Mouse (Mus musculus): Measurements from ENCODE around the gene Gm21969. TPM values are rescaled to one million over a fixed set of nuclear protein-coding genes. Genes with fewer than 3 reads are reported as not detected.

Gene Gm21969
- polyA plus RNA-seq, 1 experiment from 2014 or later: not detected

DNA sequence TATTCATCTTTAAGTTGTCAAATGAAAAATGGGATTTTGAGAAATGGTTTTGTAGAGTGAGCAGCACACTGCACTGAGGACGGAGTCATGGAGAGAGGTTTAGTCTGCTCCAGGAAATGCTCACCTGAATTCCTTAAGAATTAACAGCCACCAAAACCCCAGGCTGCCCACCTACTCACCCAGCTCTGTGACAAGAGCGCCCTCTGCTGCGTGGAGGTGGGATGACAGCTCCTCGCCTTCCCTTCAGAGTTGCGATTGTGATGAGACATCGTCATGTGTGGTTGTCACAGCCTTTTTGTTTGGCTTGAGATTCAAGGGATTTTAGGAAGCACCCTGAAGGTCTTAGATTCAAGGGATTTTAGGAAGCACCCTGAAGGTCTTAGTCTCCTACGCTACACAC, 33.4 kb downstream of the Gm21969 start:
- Histone ChIP-seq H3K27ac (ENCODE audit: low read depth, low read length) (no peak overlapping the region), H3K4me3 (ENCODE audit: low read depth, low read length) (no peak overlapping the region), H3K4me2 (no peak overlapping the region), H3K27me3 (ENCODE audit: control insufficient read depth, insufficient read depth, low read length) (no peaks in the 10 kb centered on the region), H3K9ac (ENCODE audit: low read length) (no peak overlapping the region), H3K36me3 (ENCODE audit: control insufficient read depth, insufficient read depth, low read length) (no peaks in the 10 kb centered on the region), H3K9me3 (ENCODE audit: control insufficient read depth, low read length) (no peaks in the 10 kb centered on the region), H3K4me1 (ENCODE audit: control insufficient read depth, insufficient read depth, low read length) (peaks cover 13% of the 10 kb centered on the region)
- WGBS: 27% methylated on average over 7 of the region's 7 CpGs
- ATAC-seq (ENCODE audit: low FRiP score) (no peak), DNase-seq (ENCODE audit: low spot score, missing footprints) (peak; percentile 99)

DNA sequence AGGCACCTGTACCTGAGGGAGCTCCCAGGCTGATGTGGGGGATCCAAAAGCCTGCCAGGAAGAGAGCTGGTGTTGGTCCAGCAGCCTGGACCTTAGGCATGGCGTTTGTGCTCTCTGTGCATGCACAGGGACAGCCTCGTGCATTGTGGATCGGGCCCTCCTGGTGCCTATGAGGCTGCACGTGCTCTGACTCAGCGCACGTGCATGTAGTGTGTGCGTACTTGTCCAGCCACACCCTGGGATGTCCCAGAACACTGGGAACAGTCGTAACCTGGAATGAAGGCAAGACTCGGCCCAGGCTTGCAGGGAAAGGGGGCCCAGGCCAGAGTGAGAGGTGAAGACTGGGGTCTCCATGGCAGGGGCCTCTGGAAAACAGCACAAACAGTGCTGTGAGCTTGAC, 34.9 kb downstream of the Gm21969 start:
- no peak overlapping the region for H3K9ac ChIP-seq (ENCODE audit: low read length)
- peaks cover 26% of the 10 kb centered on the region for H3K4me1 ChIP-seq (ENCODE audit: control insufficient read depth, insufficient read depth, low read length)
- H3K27me3 ChIP-seq (ENCODE audit: control insufficient read depth, insufficient read depth, low read length): peaks cover 4% of the 10 kb centered on the region; the same call in 1 of the 2 replicates
- H3K4me3 ChIP-seq (ENCODE audit: low read depth, low read length): no peak overlapping the region
- ATAC-seq (ENCODE audit: low FRiP score): no peak
- no peak overlapping the region for H3K4me2 ChIP-seq
- 90% methylated on average over 9 of the region's 9 CpGs for WGBS
- no peak overlapping the region for H3K27ac ChIP-seq (ENCODE audit: low read depth, low read length)
- H3K9me3 ChIP-seq (ENCODE audit: control insufficient read depth, low read length): no peaks in the 10 kb centered on the region
- no peak for DNase-seq (ENCODE audit: low spot score, missing footprints)
- no peaks in the 10 kb centered on the region for H3K36me3 ChIP-seq (ENCODE audit: control insufficient read depth, insufficient read depth, low read length)

DNA sequence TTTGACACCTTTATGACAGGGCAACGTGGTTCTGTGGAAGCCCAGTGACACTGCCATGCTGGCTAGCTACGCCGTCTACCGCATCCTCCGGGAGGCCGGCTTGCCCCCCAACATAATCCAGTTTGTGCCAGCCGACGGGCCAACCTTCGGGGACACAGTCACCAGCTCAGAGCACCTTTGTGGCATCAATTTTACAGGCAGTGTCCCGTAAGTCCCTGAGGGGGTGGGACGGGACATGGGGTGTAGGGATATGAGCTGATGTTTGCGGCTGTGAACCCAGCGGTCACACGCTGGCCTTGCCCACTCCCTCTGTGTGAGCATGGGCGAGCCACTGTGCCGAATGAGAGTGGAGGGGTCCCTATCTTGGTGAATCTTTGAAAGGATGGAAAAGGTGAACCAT, 35.4 kb downstream of the Gm21969 start:
- no peak overlapping the region for H3K4me2 ChIP-seq
- WGBS: 94% methylated on average over 16 of the region's 16 CpGs
- peaks cover 26% of the 10 kb centered on the region for H3K4me1 ChIP-seq (ENCODE audit: control insufficient read depth, insufficient read depth, low read length)
- H3K27ac ChIP-seq (ENCODE audit: low read depth, low read length): no peak overlapping the region
- no peak overlapping the region for H3K4me3 ChIP-seq (ENCODE audit: low read depth, low read length)
- no peak for ATAC-seq (ENCODE audit: low FRiP score)
- no peak for DNase-seq (ENCODE audit: low spot score, missing footprints)
- no peaks in the 10 kb centered on the region for H3K9me3 ChIP-seq (ENCODE audit: control insufficient read depth, low read length)
- H3K36me3 ChIP-seq (ENCODE audit: control insufficient read depth, insufficient read depth, low read length): no peaks in the 10 kb centered on the region
- no peak overlapping the region for H3K9ac ChIP-seq (ENCODE audit: low read length)
- peaks cover 8% of the 10 kb centered on the region; the same call in 1 of the 2 replicates for H3K27me3 ChIP-seq (ENCODE audit: control insufficient read depth, insufficient read depth, low read length)

DNA sequence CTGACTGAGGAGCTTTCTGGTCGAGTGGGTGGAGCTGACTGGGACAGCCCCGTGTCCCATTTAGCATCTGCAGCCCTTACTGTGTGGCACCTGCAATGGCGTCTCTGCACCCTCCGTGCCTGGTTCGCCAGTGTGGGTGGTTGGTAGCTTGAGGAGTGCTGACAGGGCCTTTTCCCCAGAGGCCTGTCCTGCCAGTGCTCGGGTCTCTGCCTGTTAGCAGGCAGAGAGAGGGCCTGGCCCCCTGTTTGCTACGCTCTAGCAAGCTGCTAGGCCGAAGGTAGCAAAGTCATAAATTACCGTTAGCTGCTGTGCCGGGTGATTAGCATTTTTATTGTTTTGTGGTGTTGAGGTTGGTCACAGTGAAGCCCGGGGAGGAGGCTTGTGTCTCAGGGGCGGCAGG, 36.8 kb downstream of the Gm21969 start:
- peak; percentile 88 for DNase-seq (ENCODE audit: low spot score, missing footprints)
- peak overlapping the region; percentile 18; the same call in 1 of the 2 replicates for H3K9ac ChIP-seq (ENCODE audit: low read length)
- 26% methylated on average over 12 of the region's 12 CpGs for WGBS

DNA sequence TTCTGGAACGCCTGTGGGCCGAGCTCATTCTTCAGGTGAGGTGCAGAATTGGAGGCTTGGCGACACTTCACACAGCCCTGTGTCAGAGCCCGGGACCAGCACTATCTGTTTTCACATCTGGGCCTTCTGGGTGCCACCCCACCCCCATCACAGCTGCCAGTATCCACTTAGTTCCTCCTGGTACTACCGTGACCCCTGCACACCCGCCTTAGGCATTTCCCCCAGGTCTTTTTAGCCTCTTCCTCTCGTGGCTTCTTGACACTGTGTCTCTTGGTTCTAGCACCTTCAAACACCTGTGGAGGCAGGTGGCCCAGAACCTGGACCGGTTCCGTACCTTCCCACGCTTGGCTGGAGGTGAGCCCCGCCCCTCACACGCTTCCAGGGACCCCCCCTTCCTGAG, 37.3 kb downstream of the Gm21969 start:
- H3K4me1 ChIP-seq (ENCODE audit: control insufficient read depth, insufficient read depth, low read length): peaks cover 26% of the 10 kb centered on the region
- no peak for ATAC-seq (ENCODE audit: low FRiP score)
- WGBS: 63% methylated on average over 12 of the region's 12 CpGs
- H3K27ac ChIP-seq (ENCODE audit: low read depth, low read length): no peak overlapping the region
- no peak for DNase-seq (ENCODE audit: low spot score, missing footprints)
- H3K9me3 ChIP-seq (ENCODE audit: control insufficient read depth, low read length): no peaks in the 10 kb centered on the region
- H3K36me3 ChIP-seq (ENCODE audit: control insufficient read depth, insufficient read depth, low read length): no peaks in the 10 kb centered on the region
- H3K4me2 ChIP-seq: no peak overlapping the region
- no peak overlapping the region for H3K9ac ChIP-seq (ENCODE audit: low read length)
- peaks cover 10% of the 10 kb centered on the region; the same call in 1 of the 2 replicates for H3K27me3 ChIP-seq (ENCODE audit: control insufficient read depth, insufficient read depth, low read length)
- H3K4me3 ChIP-seq (ENCODE audit: low read depth, low read length): no peak overlapping the region

More for the DNA sequence above, 36.8 kb downstream of the Gm21969 start:
- Histone ChIP-seq H3K4me3 (ENCODE audit: low read depth, low read length) (no peak overlapping the region), H3K4me1 (ENCODE audit: control insufficient read depth, insufficient read depth, low read length) (peaks cover 26% of the 10 kb centered on the region), H3K9me3 (ENCODE audit: control insufficient read depth, low read length) (no peaks in the 10 kb centered on the region), H3K36me3 (ENCODE audit: control insufficient read depth, insufficient read depth, low read length) (no peaks in the 10 kb centered on the region), H3K27me3 (ENCODE audit: control insufficient read depth, insufficient read depth, low read length) (peaks cover 10% of the 10 kb centered on the region; the same call in 1 of the 2 replicates), H3K27ac (ENCODE audit: low read depth, low read length) (no peak overlapping the region), H3K4me2 (no peak overlapping the region)
- ATAC-seq (ENCODE audit: low FRiP score): no peak

DNA sequence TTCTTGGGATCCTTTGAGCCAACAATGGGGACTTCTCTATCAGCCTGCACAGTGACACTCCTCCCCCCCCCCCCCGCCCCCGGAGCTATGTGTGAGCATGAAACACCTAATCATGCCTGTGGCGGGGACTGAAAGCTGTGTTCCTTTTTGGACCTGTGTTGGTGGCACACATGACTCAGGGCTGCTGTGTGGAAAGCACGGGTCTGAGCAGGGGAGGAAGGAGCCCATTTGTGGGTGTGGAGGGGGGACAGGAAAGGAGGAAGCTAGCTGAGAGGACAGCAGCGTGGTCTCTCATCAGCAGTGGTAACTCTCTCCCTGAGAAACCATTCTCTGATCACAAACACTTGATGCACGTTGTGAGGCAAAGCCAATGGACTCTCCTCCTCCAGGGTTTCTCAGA, 37.8 kb downstream of the Gm21969 start:
- Histone ChIP-seq H3K27ac (ENCODE audit: low read depth, low read length) (no peak overlapping the region), H3K27me3 (ENCODE audit: control insufficient read depth, insufficient read depth, low read length) (peaks cover 10% of the 10 kb centered on the region; the same call in 1 of the 2 replicates)
- 69% methylated on average over 6 of the region's 6 CpGs for WGBS

DNA sequence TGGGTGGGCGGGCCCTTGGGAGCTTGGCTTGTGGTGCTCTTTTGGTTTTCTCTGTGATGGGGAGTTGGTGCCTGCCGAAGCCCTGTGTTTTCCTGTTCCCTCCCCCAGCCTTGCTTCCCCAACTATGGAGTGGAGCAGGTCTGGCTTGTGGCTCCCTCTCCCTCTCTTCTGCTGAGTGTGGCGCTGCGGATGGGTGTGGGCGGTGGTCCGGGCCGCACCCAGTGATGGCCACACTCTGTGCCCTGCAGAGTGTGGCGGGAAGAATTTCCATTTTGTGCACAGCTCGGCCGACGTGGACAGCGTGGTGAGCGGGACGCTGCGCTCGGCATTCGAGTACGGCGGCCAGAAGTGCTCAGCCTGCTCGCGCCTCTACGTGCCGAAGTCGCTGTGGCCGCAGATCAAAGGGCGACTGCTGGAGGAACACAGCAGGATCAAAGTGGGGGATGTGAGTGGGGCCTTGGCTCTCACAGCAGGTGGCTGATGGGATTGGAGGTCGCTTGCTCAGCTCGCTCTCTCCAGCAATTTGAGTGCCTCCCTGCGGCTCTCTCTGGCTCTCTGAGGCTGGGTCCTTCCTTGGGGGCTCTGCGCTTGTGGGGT, 38.9 kb downstream of the Gm21969 start:
- Histone ChIP-seq H3K27me3 (ENCODE audit: control insufficient read depth, insufficient read depth, low read length) (peaks cover 10% of the 10 kb centered on the region; the same call in 1 of the 2 replicates), H3K4me3 (ENCODE audit: low read depth, low read length) (peak overlapping the region; percentile 10), H3K36me3 (ENCODE audit: control insufficient read depth, insufficient read depth, low read length) (no peaks in the 10 kb centered on the region), H3K4me2 (peak overlapping the region; percentile 39), H3K9ac (ENCODE audit: low read length) (peak overlapping the region; percentile 44), H3K9me3 (ENCODE audit: control insufficient read depth, low read length) (no peaks in the 10 kb centered on the region), H3K4me1 (ENCODE audit: control insufficient read depth, insufficient read depth, low read length) (peaks cover 26% of the 10 kb centered on the region), H3K27ac (ENCODE audit: low read depth, low read length) (no peak overlapping the region)
- ATAC-seq (ENCODE audit: low FRiP score) (peak; percentile 42), DNase-seq (ENCODE audit: low spot score, missing footprints) (peak; percentile 93)
- WGBS: 3% methylated on average over 30 of the region's 30 CpGs

More for the DNA sequence above, 37.8 kb downstream of the Gm21969 start:
- Histone ChIP-seq H3K9ac (ENCODE audit: low read length) (no peak overlapping the region), H3K36me3 (ENCODE audit: control insufficient read depth, insufficient read depth, low read length) (no peaks in the 10 kb centered on the region), H3K4me3 (ENCODE audit: low read depth, low read length) (no peak overlapping the region), H3K4me1 (ENCODE audit: control insufficient read depth, insufficient read depth, low read length) (peaks cover 26% of the 10 kb centered on the region), H3K4me2 (no peak overlapping the region), H3K9me3 (ENCODE audit: control insufficient read depth, low read length) (no peaks in the 10 kb centered on the region)
- no peak for ATAC-seq (ENCODE audit: low FRiP score)
- DNase-seq (ENCODE audit: low spot score, missing footprints): no peak

DNA sequence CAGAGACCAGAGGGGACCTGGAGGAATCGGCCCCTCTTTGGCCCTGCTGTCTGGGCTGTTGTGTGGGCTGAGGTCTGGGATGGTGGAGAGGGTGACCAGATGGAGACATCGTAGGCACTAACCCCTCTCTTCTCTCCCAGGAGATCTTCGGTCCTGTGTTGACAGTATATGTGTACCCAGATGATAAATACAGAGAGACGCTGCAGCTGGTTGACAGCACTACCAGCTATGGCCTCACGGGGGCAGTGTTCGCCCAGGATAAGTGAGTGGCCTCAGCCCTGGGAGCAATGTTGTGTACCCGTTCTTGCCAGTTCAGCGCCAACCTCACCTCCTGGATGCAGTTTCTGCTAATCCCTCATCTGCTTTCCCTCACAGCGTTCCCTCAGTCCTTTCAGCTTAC, 41.0 kb downstream of the Gm21969 start:
- no peak overlapping the region for H3K4me3 ChIP-seq (ENCODE audit: low read depth, low read length)
- H3K4me2 ChIP-seq: no peak overlapping the region
- no peak overlapping the region for H3K27ac ChIP-seq (ENCODE audit: low read depth, low read length)
- H3K9me3 ChIP-seq (ENCODE audit: control insufficient read depth, low read length): no peaks in the 10 kb centered on the region
- H3K4me1 ChIP-seq (ENCODE audit: control insufficient read depth, insufficient read depth, low read length): peaks cover 26% of the 10 kb centered on the region
- H3K27me3 ChIP-seq (ENCODE audit: control insufficient read depth, insufficient read depth, low read length): peaks cover 10% of the 10 kb centered on the region; the same call in 1 of the 2 replicates
- peaks cover 5% of the 10 kb centered on the region; the same call in 1 of the 2 replicates for H3K36me3 ChIP-seq (ENCODE audit: control insufficient read depth, insufficient read depth, low read length)
- no peak overlapping the region for H3K9ac ChIP-seq (ENCODE audit: low read length)
- WGBS: 16% methylated on average over 9 of the region's 9 CpGs
- ATAC-seq (ENCODE audit: low FRiP score): 0 out of 2 replicates have a peak, but pooled peaks have one; percentile 20
- peak; percentile 99 for DNase-seq (ENCODE audit: low spot score, missing footprints)

DNA sequence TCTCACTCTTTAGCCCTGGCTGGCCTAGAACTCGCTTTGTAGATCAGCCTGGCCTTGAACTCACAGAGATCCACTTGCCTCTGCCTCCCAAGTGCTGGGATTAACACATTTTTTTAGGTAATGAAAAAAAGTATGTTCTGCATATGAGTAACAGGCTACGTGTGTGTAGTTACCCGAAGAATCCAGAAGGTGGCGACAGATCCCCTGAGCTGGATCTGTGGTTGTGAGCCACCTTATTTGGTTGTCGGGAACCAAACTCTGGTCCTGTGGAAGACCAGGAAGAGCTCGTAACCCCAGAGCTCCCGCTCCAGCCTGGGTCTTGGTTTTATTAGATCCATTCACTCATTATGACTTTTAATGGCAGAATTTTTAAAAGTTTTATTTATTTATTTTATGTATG, 43.9 kb downstream of the Gm21969 start:
- peaks cover 7% of the 10 kb centered on the region for H3K4me1 ChIP-seq (ENCODE audit: control insufficient read depth, insufficient read depth, low read length)
- H3K27ac ChIP-seq (ENCODE audit: low read depth, low read length): no peak overlapping the region
- H3K27me3 ChIP-seq (ENCODE audit: control insufficient read depth, insufficient read depth, low read length): peaks cover 10% of the 10 kb centered on the region; the same call in 1 of the 2 replicates
- no peak overlapping the region for H3K4me3 ChIP-seq (ENCODE audit: low read depth, low read length)
- DNase-seq (ENCODE audit: low spot score, missing footprints) (no peak), ATAC-seq (ENCODE audit: low FRiP score) (no peak)
- no peak overlapping the region for H3K9ac ChIP-seq (ENCODE audit: low read length)
- no peaks in the 10 kb centered on the region for H3K9me3 ChIP-seq (ENCODE audit: control insufficient read depth, low read length)
- no peak overlapping the region for H3K4me2 ChIP-seq
- H3K36me3 ChIP-seq (ENCODE audit: control insufficient read depth, insufficient read depth, low read length): peaks cover 5% of the 10 kb centered on the region; the same call in 1 of the 2 replicates
- 85% methylated on average over 7 of the region's 7 CpGs for WGBS
